Mouse (Mus musculus) heart, adult 2 months (tissue): Measurements from ENCODE around the gene Rpl9-ps6. TPM values are rescaled to one million over a fixed set of nuclear protein-coding genes. Genes with fewer than 3 reads are reported as not detected.
"Not testable (repeated sequence)": the region's sequence is repeated elsewhere in the genome, so short reads cannot be mapped to it uniquely, and the experiment has no call there.

ENCODE experiments used
- DNase-seq, 2 experiments: peaks; one replicate each; pipeline ENCODE4 v3.0.0; 2021
- H3K27ac ChIP-seq: fragments of 200-600 bp; 2 replicates; pipeline ENCODE4 v1.8.1; 2022
- H3K27me3 ChIP-seq: fragments of 200-500 bp; 2 replicates; pipeline ENCODE4 v1.6.1; 2012; ENCODE audit warnings: mild to moderate bottlenecking, low read length, inconsistent platforms, mixed read lengths; ENCODE audit not compliant: control insufficient read depth, insufficient read depth
- H3K36me3 ChIP-seq: fragments of 200-500 bp; 2 replicates; pipeline ENCODE4 v1.6.1; 2012; ENCODE audit warnings: low read length, inconsistent platforms; ENCODE audit not compliant: control insufficient read depth, insufficient read depth
- H3K4me1 ChIP-seq: fragments of 200-500 bp; 2 replicates; pipeline ENCODE4 v1.6.1; 2011; ENCODE audit warnings: low read length; ENCODE audit not compliant: control insufficient read depth, insufficient read depth
- H3K4me3 ChIP-seq: fragments of 200-600 bp; 2 replicates; pipeline ENCODE4 v1.8.1; 2022
- H3K79me2 ChIP-seq: fragments of 200-500 bp; replicated peaks from 2 replicates; pipeline ENCODE4 v1.6.1; 2012; ENCODE audit warnings: mild to moderate bottlenecking, inconsistent platforms, low read length, moderate library complexity, mixed read lengths; ENCODE audit not compliant: control insufficient read depth, insufficient read depth
- H3K9ac ChIP-seq: fragments of 200-500 bp; 2 replicates; pipeline ENCODE4 v1.6.1; 2012; ENCODE audit warnings: low read depth, mild to moderate bottlenecking, control low read depth, inconsistent platforms, low read length, mixed read lengths
- CTCF ChIP-seq: fragments of 200-600 bp; IDR thresholded peaks from 2 replicates; pipeline ENCODE4 v1.8.1; 2022; ENCODE audit warnings: antibody characterized with exemption, mild to moderate bottlenecking, moderate library complexity
- EP300 ChIP-seq: fragments of 200-500 bp; IDR thresholded peaks from 2 replicates; pipeline ENCODE4 v1.6.1; 2011; ENCODE audit warnings: low read depth, low read length, control low read depth; ENCODE audit not compliant: insufficient read depth
- POLR2A ChIP-seq: fragments of 200-500 bp; IDR thresholded peaks from 2 replicates; pipeline ENCODE4 v1.6.1; 2011; ENCODE audit warnings: mild to moderate bottlenecking, low read depth, low read length, control low read depth; ENCODE audit not compliant: insufficient read depth
- WGBS: fragments of 180-500 bp; shearing (Covaris S2); methylation state at CpG from one replicate; pipeline ENCODE4 v1.1.7; 2018; 5-methylcytosine and 5-hydroxymethylcytosine counted together
- intact Hi-C: fragments of 180-260 bp; cut with DNase I; formaldehyde crosslinking; loops from one replicate; pipeline ENCODE4 v1.15.1; 2025
- polyA plus RNA-seq: library from polyadenylated mRNA; depleted of rRNA; stranded (reverse); fragments of >200 nt; gene quantifications from 2 replicates; pipeline ENCODE4 v1.2.3, GENCODE M21; 2012
- total RNA-seq, 2 experiments: library from RNA; stranded (reverse); gene quantifications; 2 replicates each; pipeline ENCODE4 v1.2.3; 2021

The Rpl9-ps6 gene
- total and polyA plus RNA-seq, 3 experiments: 7.4 to 28.9 (median 27.8) TPM

- Histone ChIP-seq H3K79me2 (no peaks in the 10 kb centered on the region), H3K27ac (no peak overlapping the region), H3K36me3 (no peaks in the 10 kb centered on the region), H3K27me3 (peaks cover 1% of the 10 kb centered on the region; the same call in 1 of the 2 replicates), H3K4me1 (peaks cover 1% of the 10 kb centered on the region), H3K9ac (no peak overlapping the region), H3K4me3 (no peak overlapping the region)
- DNase-seq: no peak
- TF ChIP-seq CTCF (no peak), POLR2A (no peak), EP300 (no peak)
- intact Hi-C loops: no loop called here
- WGBS: 89% methylated on average over 5 of the region's 5 CpGs
Observed at GRCm38 (mm10) chr19:32467325-32467724, 947 bp upstream of the Rpl9-ps6 start.

GRCm38 (mm10) chr19:32465228-32465627 lies 1.1 kb downstream of the Rpl9-ps6 start:
- H3K4me3 ChIP-seq: no peak overlapping the region
- H3K4me1 ChIP-seq: peaks cover under 1% of the 10 kb centered on the region
- 69% methylated on average over 4 of the region's 4 CpGs for WGBS
- no peaks in the 10 kb centered on the region for H3K36me3 ChIP-seq
- TF ChIP-seq CTCF (no peak), POLR2A (no peak), EP300 (no peak)
- H3K27me3 ChIP-seq: no peaks in the 10 kb centered on the region
- intact Hi-C loops: no loop called here
- no peak for DNase-seq
- H3K9ac ChIP-seq: no peak overlapping the region
- no peaks in the 10 kb centered on the region for H3K79me2 ChIP-seq
- no peak overlapping the region for H3K27ac ChIP-seq

- Histone ChIP-seq H3K27me3 (no peaks in the 10 kb centered on the region), H3K9ac (no peak overlapping the region), H3K79me2 (no peaks in the 10 kb centered on the region), H3K27ac (no peak overlapping the region), H3K36me3 (no peaks in the 10 kb centered on the region), H3K4me3 (no peak overlapping the region), H3K4me1 (no peaks in the 10 kb centered on the region)
- WGBS: 89% methylated on average over 6 of the region's 6 CpGs
- no peak for DNase-seq
- TF ChIP-seq POLR2A (no peak), CTCF (no peak)
- intact Hi-C loops: no loop called here
Observed at GRCm38 (mm10) chr19:32463037-32463436, 3.3 kb downstream of the Rpl9-ps6 start.

GRCm38 (mm10) chr19:32457631-32458030 lies 8.7 kb downstream of the Rpl9-ps6 start:
- H3K27ac ChIP-seq, H3K4me3 ChIP-seq, intact Hi-C loops, H3K79me2 ChIP-seq, H3K9ac ChIP-seq, DNase-seq, H3K4me1 ChIP-seq, H3K27me3 ChIP-seq, H3K36me3 ChIP-seq: not testable (repeated sequence)
- 85% methylated on average over 8 of the region's 8 CpGs for WGBS

- H3K4me1 ChIP-seq: no peaks in the 10 kb centered on the region
- no peaks in the 10 kb centered on the region for H3K27me3 ChIP-seq
- no peaks in the 10 kb centered on the region for H3K79me2 ChIP-seq
- no peaks in the 10 kb centered on the region for H3K36me3 ChIP-seq
- WGBS: 63% methylated on average over 2 of the region's 2 CpGs
- intact Hi-C loops: no loop called here
- no peak overlapping the region for H3K4me3 ChIP-seq
- H3K9ac ChIP-seq: no peak overlapping the region
- no peak overlapping the region for H3K27ac ChIP-seq
- DNase-seq: no peak
- TF ChIP-seq EP300 (no peak), CTCF (no peak), POLR2A (no peak)
Observed at GRCm38 (mm10) chr19:32456744-32457143, 9.6 kb downstream of the Rpl9-ps6 start.

GRCm38 (mm10) chr19:32452231-32452630 lies 14.1 kb downstream of the Rpl9-ps6 start:
- TF ChIP-seq CTCF: no peak
- no peak for TF ChIP-seq POLR2A
- no peak for TF ChIP-seq EP300
- H3K27ac ChIP-seq: no peak overlapping the region
- no peaks in the 10 kb centered on the region for H3K36me3 ChIP-seq
- H3K4me1 ChIP-seq: no peaks in the 10 kb centered on the region
- H3K4me3 ChIP-seq: no peak overlapping the region
- H3K27me3 ChIP-seq: no peaks in the 10 kb centered on the region
- 66% methylated on average over 4 of the region's 4 CpGs for WGBS
- no peak for DNase-seq
- intact Hi-C loops: loop anchor here (5.0 kb wide), 1 partner anchor 60 kb away; no protein-coding TSS in a partner anchor
- H3K79me2 ChIP-seq: no peaks in the 10 kb centered on the region
- H3K9ac ChIP-seq: no peak overlapping the region

- TF ChIP-seq EP300: no peak
- no peak for TF ChIP-seq POLR2A
- TF ChIP-seq CTCF: no peak
- intact Hi-C loops: no loop called here
Observed at GRCm38 (mm10) chr19:32448931-32449330, 17.4 kb downstream of the Rpl9-ps6 start.

More at GRCm38 (mm10) chr19:32448931-32449330, 17.4 kb downstream of the Rpl9-ps6 start:
- H3K27ac ChIP-seq: no peak overlapping the region
- H3K79me2 ChIP-seq: no peaks in the 10 kb centered on the region
- H3K36me3 ChIP-seq: no peaks in the 10 kb centered on the region
- no peak for DNase-seq
- H3K4me3 ChIP-seq: no peak overlapping the region
- 94% methylated on average over 10 of the region's 10 CpGs for WGBS
- no peaks in the 10 kb centered on the region for H3K4me1 ChIP-seq
- H3K27me3 ChIP-seq: no peaks in the 10 kb centered on the region
- no peak overlapping the region for H3K9ac ChIP-seq
